Mouse (Mus musculus) cerebellum, adult 2 months (tissue): ENCODE data around the gene Spata4. TPM values are rescaled to one million over a fixed set of nuclear protein-coding genes. Genes with fewer than 3 reads are reported as not detected.

Experiments
- DNase-seq, 2 experiments: peaks; one replicate each; pipeline ENCODE4 v3.0.0; 2021
- H3K27ac ChIP-seq: fragments of 200-500 bp; 2 replicates; pipeline ENCODE4 v1.5.1; 2012; ENCODE audit warnings: low read length, control low read depth, inconsistent platforms; ENCODE audit not compliant: insufficient read depth
- H3K27me3 ChIP-seq: fragments of 200-500 bp; 2 replicates; pipeline ENCODE4 v1.6.1; 2012; ENCODE audit warnings: inconsistent platforms, mild to moderate bottlenecking, low read length, moderate library complexity; ENCODE audit not compliant: control insufficient read depth, insufficient read depth
- H3K4me1 ChIP-seq: fragments of 200-500 bp; 2 replicates; pipeline ENCODE4 v1.6.1; 2011; ENCODE audit warnings: low read length; ENCODE audit not compliant: control insufficient read depth, insufficient read depth
- H3K4me3 ChIP-seq: fragments of 200-500 bp; replicated peaks from 2 replicates; pipeline ENCODE3; 2011; ENCODE audit warnings: mild to moderate bottlenecking, low read depth, low read length, control low read depth; ENCODE audit not compliant: insufficient read depth
- CTCF ChIP-seq: fragments of 200-500 bp; IDR thresholded peaks from 2 replicates; pipeline ENCODE4 v1.5.1; 2011; ENCODE audit warnings: low read depth, mild to moderate bottlenecking, control low read depth, low read length, moderate library complexity, borderline replicate concordance; ENCODE audit not compliant: insufficient read depth
- POLR2A ChIP-seq: fragments of 200-500 bp; IDR thresholded peaks from 2 replicates; pipeline ENCODE4 v1.6.1; 2011; ENCODE audit warnings: low read length, control low read depth, borderline replicate concordance; ENCODE audit not compliant: insufficient read depth
- WGBS: fragments of 180-500 bp; shearing (Covaris S2); methylation state at CpG from one replicate; pipeline ENCODE4 v1.1.7; 2018; 5-methylcytosine and 5-hydroxymethylcytosine counted together
- polyA plus RNA-seq: library from polyadenylated mRNA; depleted of rRNA; stranded (reverse); fragments of >200 nt; gene quantifications from 2 replicates; pipeline ENCODE4 v1.2.3, GENCODE M21; 2012; rRNA removed

Gene Spata4
- polyA plus RNA-seq, 1 experiment = not detected

DNA sequence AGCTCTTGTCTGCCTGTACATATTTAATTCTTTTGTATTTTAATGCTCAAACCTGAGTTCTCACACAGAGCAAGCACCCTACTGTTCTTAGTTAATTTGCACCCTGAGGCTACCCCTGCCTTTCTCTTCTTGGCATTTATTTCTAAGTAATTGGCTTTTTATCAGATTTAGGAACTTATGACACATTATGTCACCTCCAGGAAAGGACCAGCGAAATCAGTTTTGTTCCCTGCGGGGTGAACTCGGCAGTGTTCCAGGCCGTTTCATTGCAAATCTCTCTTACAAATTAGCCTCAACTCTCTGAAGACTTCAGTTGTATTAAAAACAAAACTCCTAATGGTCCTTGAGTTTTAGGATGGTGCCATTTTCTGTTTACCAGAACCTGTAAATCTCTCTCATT is 38.1 kb downstream of the Spata4 start:
- TF ChIP-seq POLR2A (no peak), CTCF (no peak)
- 16% methylated on average over 4 of the region's 4 CpGs for WGBS
- Histone ChIP-seq H3K4me3 (no peak overlapping the region), H3K27ac (no peak overlapping the region), H3K27me3 (no peaks in the 10 kb centered on the region), H3K4me1 (no peaks in the 10 kb centered on the region)
- peak; percentile 46 to 58 for DNase-seq

Other genes starting within 250 kb of the Spata4 start
- gene Asb5, start 71.2 kb upstream of the Spata4 start, polyA plus RNA-seq = 1.1 and 1.6 TPM in 2 replicates
- gene Spcs3, start 70.8 kb upstream of the Spata4 start, polyA plus RNA-seq = 29.8 and 31.3 TPM in 2 replicates